Mouse (Mus musculus) 416B (cell line): ENCODE results near the gene Crebrf.

Experiments used
- DNase-seq: peaks from one replicate; pipeline ENCODE4 v3.0.0; 2011; ENCODE audit warnings: low read depth

The Crebrf gene

GRCm38 (mm10) chr17:26705463-26706359 lies 9.7 kb upstream of the Crebrf start:
- DNase-seq, result no peak

GRCm38 (mm10) chr17:26707066-26707465 lies 8.4 kb upstream of the Crebrf start:
- DNase-seq, result no peak

- no peak for DNase-seq
These were observed 7.0 kb upstream of the Crebrf start for GRCm38 (mm10) chr17:26708499-26708898.

- DNase-seq, result no peak
These were observed 6.4 kb upstream of the Crebrf start for GRCm38 (mm10) chr17:26708993-26709590.

- no peak for DNase-seq
These were observed 5.4 kb upstream of the Crebrf start for GRCm38 (mm10) chr17:26710049-26710448.

- peak; percentile 98 for DNase-seq
These were observed 667 bp downstream of the Crebrf start for GRCm38 (mm10) chr17:26715916-26716717.

GRCm38 (mm10) chr17:26717868-26718267 lies 2.4 kb downstream of the Crebrf start:
- DNase-seq, result peak; percentile 44

GRCm38 (mm10) chr17:26719405-26719804 lies 4.0 kb downstream of the Crebrf start:
- no peak for DNase-seq

- no peak for DNase-seq
These were observed 6.4 kb downstream of the Crebrf start for GRCm38 (mm10) chr17:26721802-26722201.

GRCm38 (mm10) chr17:26724790-26725189 lies 9.3 kb downstream of the Crebrf start:
- DNase-seq, result peak; percentile 28

GRCm38 (mm10) chr17:26726674-26727073 lies 11.2 kb downstream of the Crebrf start:
- DNase-seq, result no peak

- no peak for DNase-seq
These were observed 11.8 kb downstream of the Crebrf start for GRCm38 (mm10) chr17:26727110-26727755.

GRCm38 (mm10) chr17:26742581-26742980 lies 27.1 kb downstream of the Crebrf start:
- DNase-seq, result no peak

GRCm38 (mm10) chr17:26743294-26743693 lies 27.8 kb downstream of the Crebrf start:
- no peak for DNase-seq

- peak; percentile 37 for DNase-seq
These were observed 34.5 kb downstream of the Crebrf start for GRCm38 (mm10) chr17:26749975-26750374.

- DNase-seq, result peak; percentile 58
These were observed 36.8 kb downstream of the Crebrf start for GRCm38 (mm10) chr17:26752297-26752696.

- DNase-seq, result peak; percentile 62
These were observed 38.0 kb downstream of the Crebrf start for GRCm38 (mm10) chr17:26753476-26753875.

GRCm38 (mm10) chr17:26767100-26767753 lies 51.8 kb downstream of the Crebrf start:
- DNase-seq, result no peak

GRCm38 (mm10) chr17:26767754-26768124 lies 52.3 kb downstream of the Crebrf start:
- DNase-seq, result no peak

GRCm38 (mm10) chr17:26776211-26776610 lies 60.8 kb downstream of the Crebrf start:
- no peak for DNase-seq

GRCm38 (mm10) chr17:26778001-26778400 lies 62.6 kb downstream of the Crebrf start:
- no peak for DNase-seq
